Mouse (Mus musculus): Measurements from ENCODE around the gene Prtn3. TPM values are rescaled to one million over a fixed set of nuclear protein-coding genes. Genes with fewer than 3 reads are reported as not detected.

The Prtn3 gene
- polyA plus RNA-seq, 1 experiment from 2014 or later, result 9.5 TPM

GRCm38 (mm10) chr10:79916808-79917531 lies 42.7 kb downstream of the Prtn3 start, which contains the start of gene Kiss1r:
Kiss1r (plus strand) TSS chr10:79916971.
- 0 out of 2 replicates have a peak, but pooled peaks cover 4% of the 10 kb centered on the region for H3K36me3 ChIP-seq
- no peaks in the 10 kb centered on the region for H3K9me3 ChIP-seq (replicated peaks)
- H3K4me1 ChIP-seq, result peaks cover 67% of the 10 kb centered on the region
- peak within 1 kb of the TSS; percentile 96 for H3K4me2 ChIP-seq
- WGBS, result 1% methylated on average over 42 of the region's 42 CpGs
- peak within 1 kb of the TSS; percentile 98 for H3K9ac ChIP-seq (replicated peaks)
- H3K4me3 ChIP-seq (replicated peaks), result peak within 1 kb of the TSS; percentile 82
- peak within 1 kb of the TSS; percentile 80 for H3K27ac ChIP-seq (replicated peaks)
- peak; percentile 79 for ATAC-seq (ENCODE audit: low FRiP score)
- peaks cover 45% of the 10 kb centered on the region for H3K27me3 ChIP-seq (replicated peaks)

- H3K27me3 ChIP-seq (replicated peaks), result peaks cover 52% of the 10 kb centered on the region
- 61% methylated on average over 5 of the region's 5 CpGs for WGBS
- ATAC-seq (ENCODE audit: low FRiP score), result no peak
- no peak overlapping the region for H3K27ac ChIP-seq (replicated peaks)
- peak overlapping the region; percentile 98 for H3K9ac ChIP-seq (replicated peaks)
- H3K4me3 ChIP-seq (replicated peaks), result peak overlapping the region; percentile 82
- H3K36me3 ChIP-seq, result 0 out of 2 replicates have a peak, but pooled peaks cover under 1% of the 10 kb centered on the region
- H3K4me1 ChIP-seq, result peaks cover 67% of the 10 kb centered on the region
- peak overlapping the region; percentile 96 for H3K4me2 ChIP-seq
- H3K9me3 ChIP-seq (replicated peaks), result no peaks in the 10 kb centered on the region
Measured at GRCm38 (mm10) chr10:79917532-79918100, 43.3 kb downstream of the Prtn3 start.

- Histone ChIP-seq H3K4me1 (peaks cover 67% of the 10 kb centered on the region), H3K9me3 (replicated peaks) (no peaks in the 10 kb centered on the region), H3K27ac (replicated peaks) (no peak overlapping the region), H3K4me2 (peak overlapping the region; percentile 19), H3K36me3 (no peaks in the 10 kb centered on the region), H3K27me3 (replicated peaks) (peaks cover 60% of the 10 kb centered on the region), H3K4me3 (replicated peaks) (peak overlapping the region; percentile 82; the same call in 1 of the 2 replicates), H3K9ac (replicated peaks) (no peak overlapping the region)
- WGBS, result 5% methylated on average over 33 of the region's 35 CpGs
- no peak for ATAC-seq (ENCODE audit: low FRiP score)
Measured at GRCm38 (mm10) chr10:79918231-79919078, 44.2 kb downstream of the Prtn3 start.

GRCm38 (mm10) chr10:79919251-79919849 lies 45.1 kb downstream of the Prtn3 start:
- H3K27ac ChIP-seq (replicated peaks), result no peak overlapping the region
- WGBS, result 3% methylated on average over 21 of the region's 21 CpGs

GRCm38 (mm10) chr10:79920056-79920890 lies 46.0 kb downstream of the Prtn3 start:
- ATAC-seq (ENCODE audit: low FRiP score), result no peak
- Histone ChIP-seq H3K4me1 (peaks cover 49% of the 10 kb centered on the region), H3K27me3 (replicated peaks) (peaks cover 65% of the 10 kb centered on the region), H3K36me3 (no peaks in the 10 kb centered on the region), H3K4me2 (peak overlapping the region; percentile 60), H3K4me3 (replicated peaks) (peak overlapping the region; percentile 34), H3K27ac (replicated peaks) (no peak overlapping the region), H3K9me3 (replicated peaks) (no peaks in the 10 kb centered on the region), H3K9ac (replicated peaks) (no peak overlapping the region)
- 20% methylated on average over 26 of the region's 26 CpGs for WGBS

More at GRCm38 (mm10) chr10:79919251-79919849, 45.1 kb downstream of the Prtn3 start:
- no peak for ATAC-seq (ENCODE audit: low FRiP score)
- H3K4me3 ChIP-seq (replicated peaks), result no peak overlapping the region
- peaks cover 58% of the 10 kb centered on the region for H3K4me1 ChIP-seq
- peak overlapping the region; percentile 26; the same call in 1 of the 2 replicates for H3K4me2 ChIP-seq
- H3K9me3 ChIP-seq (replicated peaks), result no peaks in the 10 kb centered on the region
- no peaks in the 10 kb centered on the region for H3K36me3 ChIP-seq
- H3K27me3 ChIP-seq (replicated peaks), result peaks cover 65% of the 10 kb centered on the region
- H3K9ac ChIP-seq (replicated peaks), result no peak overlapping the region

- WGBS, result 4% methylated on average over 41 of the region's 41 CpGs
- H3K27me3 ChIP-seq (replicated peaks), result peaks cover 65% of the 10 kb centered on the region
- H3K4me2 ChIP-seq, result peak within 1 kb of the TSS; percentile 60
- H3K9me3 ChIP-seq (replicated peaks), result no peaks in the 10 kb centered on the region
- no peak within 1 kb of the TSS for H3K27ac ChIP-seq (replicated peaks)
- peak within 1 kb of the TSS; percentile 34 for H3K4me3 ChIP-seq (replicated peaks)
- peaks cover 48% of the 10 kb centered on the region for H3K4me1 ChIP-seq
- peak within 1 kb of the TSS; percentile 34 for H3K9ac ChIP-seq (replicated peaks)
- H3K36me3 ChIP-seq, result no peaks in the 10 kb centered on the region
- no peak for ATAC-seq (ENCODE audit: low FRiP score)
Measured at GRCm38 (mm10) chr10:79920958-79921535, 46.8 kb downstream of the Prtn3 start, which contains the start of gene R3hdm4. R3hdm4 (minus strand) TSS chr10:79921208.

GRCm38 (mm10) chr10:79921572-79921971 lies 47.3 kb downstream of the Prtn3 start:
- H3K9me3 ChIP-seq (replicated peaks), result no peaks in the 10 kb centered on the region
- H3K36me3 ChIP-seq, result no peaks in the 10 kb centered on the region
- H3K4me2 ChIP-seq, result peak overlapping the region; percentile 60
- no peak for ATAC-seq (ENCODE audit: low FRiP score)
- H3K4me3 ChIP-seq (replicated peaks), result peak overlapping the region; percentile 34
- H3K4me1 ChIP-seq, result peaks cover 50% of the 10 kb centered on the region
- peak overlapping the region; percentile 34 for H3K9ac ChIP-seq (replicated peaks)
- under 1% methylated on average over 34 of the region's 34 CpGs for WGBS
- H3K27me3 ChIP-seq (replicated peaks), result peaks cover 65% of the 10 kb centered on the region
- H3K27ac ChIP-seq (replicated peaks), result no peak overlapping the region

- Histone ChIP-seq H3K27ac (replicated peaks) (peak overlapping the region; percentile 94; the same call in 1 of the 2 replicates), H3K4me2 (peak overlapping the region; percentile 88), H3K4me3 (replicated peaks) (peak overlapping the region; percentile 8; the same call in 1 of the 2 replicates), H3K27me3 (replicated peaks) (peaks cover 38% of the 10 kb centered on the region), H3K9ac (replicated peaks) (no peak overlapping the region), H3K4me1 (peaks cover 53% of the 10 kb centered on the region), H3K36me3 (no peaks in the 10 kb centered on the region), H3K9me3 (replicated peaks) (no peaks in the 10 kb centered on the region)
- ATAC-seq (ENCODE audit: low FRiP score), result no peak
- 11% methylated on average over 29 of the region's 29 CpGs for WGBS
Measured at GRCm38 (mm10) chr10:79924998-79925784, 50.9 kb downstream of the Prtn3 start.

- Histone ChIP-seq H3K4me3 (replicated peaks) (peak overlapping the region; percentile 97), H3K27me3 (replicated peaks) (peaks cover 30% of the 10 kb centered on the region), H3K36me3 (no peaks in the 10 kb centered on the region), H3K4me2 (peak overlapping the region; percentile 88), H3K4me1 (peaks cover 53% of the 10 kb centered on the region), H3K27ac (replicated peaks) (peak overlapping the region; percentile 94), H3K9me3 (replicated peaks) (no peaks in the 10 kb centered on the region), H3K9ac (replicated peaks) (peak overlapping the region; percentile 94)
- ATAC-seq (ENCODE audit: low FRiP score), result no peak
- 13% methylated on average over 15 of the region's 15 CpGs for WGBS
Measured at GRCm38 (mm10) chr10:79925785-79926490, 51.7 kb downstream of the Prtn3 start.
